Mouse (Mus musculus) midbrain, embryonic 11.5 days (tissue): ENCODE results near the gene Dnah17. TPM values are rescaled to one million over a fixed set of nuclear protein-coding genes. Genes with fewer than 3 reads are reported as not detected.

ENCODE experiments used
- ATAC-seq: fragments of 200-750 bp; cut with Nextera tagmentation; 2 replicates; pipeline ENCODE4 v1.8.0; 2017; ENCODE audit warnings: moderate TSS enrichment, moderate library complexity; ENCODE audit not compliant: low FRiP score
- DNase-seq: peaks from one replicate; pipeline ENCODE4 v3.0.0; 2015; ENCODE audit warnings: low spot score; ENCODE audit errors: missing footprints
- H3K27ac ChIP-seq: fragments of 300-500 bp; sonication (generic); 2 replicates; pipeline ENCODE4 v1.5.1; 2014; ENCODE audit warnings: low read depth, low read length
- H3K27me3 ChIP-seq: fragments of 300-500 bp; sonication (generic); 2 replicates; pipeline ENCODE4 v1.6.1; 2014; ENCODE audit warnings: mild to moderate bottlenecking, low read length, moderate library complexity, mixed read lengths; ENCODE audit not compliant: control insufficient read depth, insufficient read depth
- H3K36me3 ChIP-seq: fragments of 300-500 bp; sonication (generic); 2 replicates; pipeline ENCODE4 v1.6.1; 2014; ENCODE audit warnings: mild to moderate bottlenecking, low read length, moderate library complexity, mixed read lengths; ENCODE audit not compliant: control insufficient read depth, insufficient read depth
- H3K4me1 ChIP-seq: fragments of 300-500 bp; sonication (generic); 2 replicates; pipeline ENCODE4 v1.6.1; 2014; ENCODE audit warnings: low read length; ENCODE audit not compliant: control insufficient read depth, insufficient read depth
- H3K4me2 ChIP-seq: fragments of 300-500 bp; sonication (generic); 2 replicates; pipeline ENCODE4 v1.6.1; 2014; ENCODE audit warnings: mild to moderate bottlenecking, moderate library complexity
- H3K4me3 ChIP-seq: fragments of 300-500 bp; sonication (generic); 2 replicates; pipeline ENCODE4 v1.5.1; 2014; ENCODE audit warnings: low read depth, low read length
- H3K9ac ChIP-seq: fragments of 300-500 bp; sonication (generic); 2 replicates; pipeline ENCODE4 v1.6.1; 2014; ENCODE audit warnings: low read length
- H3K9me3 ChIP-seq: fragments of 300-500 bp; sonication (generic); 2 replicates; pipeline ENCODE4 v1.6.1; 2016; ENCODE audit warnings: low read length; ENCODE audit not compliant: control insufficient read depth
- WGBS: fragments of 180-500 bp; shearing (Covaris S2); extraction: QIAGEN DNeasy Blood & Tissue Kit; methylation state at CpG from one replicate; pipeline ENCODE4 v1.1.7; 2014; 5-methylcytosine and 5-hydroxymethylcytosine counted together
- polyA plus RNA-seq: library from polyadenylated mRNA; unstranded; fragments of >200 nt; fragmentation: Nextera tagmentation; extraction: Ambion mirVana; gene quantifications from 2 replicates; pipeline ENCODE4 v1.2.1, GENCODE M21; 2014

Dnah17 gene
- polyA plus RNA-seq, 1 experiment from 2014 or later = 0.11 TPM

DNA sequence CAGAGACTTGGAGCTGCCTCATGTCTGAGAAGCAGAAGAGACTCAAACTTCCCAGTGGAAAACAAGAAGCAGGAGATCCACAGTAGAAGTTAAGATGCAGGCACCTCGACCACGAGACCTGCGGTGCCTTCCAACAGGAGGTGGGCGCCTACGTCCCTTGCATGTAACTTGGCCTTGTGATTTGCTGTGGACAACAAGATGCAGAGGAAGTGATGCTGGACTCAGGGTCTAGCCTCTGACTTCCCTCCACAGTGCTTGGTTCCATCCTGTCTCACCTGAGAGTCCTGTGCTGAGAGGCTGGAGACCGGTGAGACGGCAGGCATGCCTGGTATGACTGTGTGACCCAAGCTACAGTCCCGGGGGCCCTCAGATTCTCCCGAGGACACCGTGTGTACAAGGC, 16.0 kb upstream of the Dnah17 start:
- Histone ChIP-seq H3K4me2 (no peak overlapping the region), H3K4me3 (no peak overlapping the region), H3K27me3 (no peaks in the 10 kb centered on the region), H3K4me1 (peaks cover 6% of the 10 kb centered on the region), H3K27ac (no peak overlapping the region), H3K36me3 (no peaks in the 10 kb centered on the region), H3K9me3 (no peaks in the 10 kb centered on the region), H3K9ac (no peak overlapping the region)
- WGBS = 95% methylated on average over 10 of the region's 10 CpGs
- DNase-seq = no peak
- ATAC-seq = no peak

GRCm38 (mm10) chr11:118145771-118146351, 15.4 kb upstream of the Dnah17 start:
- Histone ChIP-seq H3K27ac (no peak overlapping the region), H3K4me3 (no peak overlapping the region), H3K4me2 (no peak overlapping the region), H3K4me1 (peaks cover 6% of the 10 kb centered on the region), H3K36me3 (no peaks in the 10 kb centered on the region), H3K27me3 (no peaks in the 10 kb centered on the region), H3K9ac (no peak overlapping the region), H3K9me3 (no peaks in the 10 kb centered on the region)
- DNase-seq = no peak
- no peak for ATAC-seq
- whole genome bisulfite sequencing = 86% methylated on average over 16 of the region's 16 CpGs

DNA sequence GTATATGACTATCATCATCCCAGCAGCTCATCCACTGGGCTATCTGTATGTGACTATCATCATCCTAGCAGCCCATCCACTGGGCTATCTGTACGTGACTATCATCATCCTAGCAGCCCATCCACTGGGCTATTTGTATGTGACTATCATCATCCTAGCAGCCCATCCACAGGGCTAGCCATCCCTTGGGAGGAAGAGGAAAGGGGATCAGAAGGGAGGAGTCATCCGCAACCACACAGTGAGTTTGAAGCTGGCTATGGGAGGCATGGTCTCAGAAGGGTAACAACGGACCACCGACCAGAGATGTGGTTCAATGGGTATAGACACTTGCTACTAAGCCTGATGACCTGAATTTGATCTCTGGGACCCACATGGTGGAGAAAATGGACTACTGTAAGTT, 14.7 kb upstream of the Dnah17 start:
- Histone ChIP-seq H3K9ac (no peak overlapping the region), H3K4me1 (peaks cover 6% of the 10 kb centered on the region), H3K9me3 (no peaks in the 10 kb centered on the region), H3K4me2 (no peak overlapping the region), H3K36me3 (no peaks in the 10 kb centered on the region), H3K27me3 (no peaks in the 10 kb centered on the region), H3K27ac (no peak overlapping the region), H3K4me3 (no peak overlapping the region)
- DNase-seq (no peak), ATAC-seq (no peak)
- 90% methylated on average over 4 of the region's 4 CpGs for WGBS

GRCm38 (mm10) chr11:118143731-118144130, 13.3 kb upstream of the Dnah17 start:
- H3K36me3 ChIP-seq = no peaks in the 10 kb centered on the region
- ATAC-seq = no peak

GRCm38 (mm10) chr11:118142547-118143165, 12.2 kb upstream of the Dnah17 start:
- no peaks in the 10 kb centered on the region for H3K36me3 ChIP-seq
- WGBS = 19% methylated on average over 7 of the region's 7 CpGs
- no peaks in the 10 kb centered on the region for H3K9me3 ChIP-seq
- peaks cover 6% of the 10 kb centered on the region for H3K4me1 ChIP-seq
- no peak overlapping the region for H3K4me2 ChIP-seq
- H3K9ac ChIP-seq = peak overlapping the region; percentile 36
- DNase-seq (peak; percentile 86), ATAC-seq (no peak)
- H3K27me3 ChIP-seq = no peaks in the 10 kb centered on the region
- H3K4me3 ChIP-seq = no peak overlapping the region
- H3K27ac ChIP-seq = peak overlapping the region; percentile 32; the same call in 1 of the 2 replicates

More at GRCm38 (mm10) chr11:118143731-118144130, 13.3 kb upstream of the Dnah17 start:
- WGBS = 96% methylated on average over 4 of the region's 4 CpGs
- Histone ChIP-seq H3K4me3 (no peak overlapping the region), H3K27me3 (no peaks in the 10 kb centered on the region), H3K9ac (no peak overlapping the region), H3K9me3 (no peaks in the 10 kb centered on the region), H3K4me1 (peaks cover 6% of the 10 kb centered on the region), H3K27ac (no peak overlapping the region), H3K4me2 (no peak overlapping the region)
- no peak for DNase-seq

GRCm38 (mm10) chr11:118140771-118141565, 10.5 kb upstream of the Dnah17 start:
- no peaks in the 10 kb centered on the region for H3K9me3 ChIP-seq
- no peak overlapping the region for H3K9ac ChIP-seq
- H3K4me1 ChIP-seq = peaks cover 6% of the 10 kb centered on the region
- WGBS = 87% methylated on average over 10 of the region's 10 CpGs
- ATAC-seq = no peak
- H3K27me3 ChIP-seq = no peaks in the 10 kb centered on the region
- no peak overlapping the region for H3K4me3 ChIP-seq
- no peaks in the 10 kb centered on the region for H3K36me3 ChIP-seq
- DNase-seq = no peak
- no peak overlapping the region for H3K4me2 ChIP-seq
- H3K27ac ChIP-seq = no peak overlapping the region

DNA sequence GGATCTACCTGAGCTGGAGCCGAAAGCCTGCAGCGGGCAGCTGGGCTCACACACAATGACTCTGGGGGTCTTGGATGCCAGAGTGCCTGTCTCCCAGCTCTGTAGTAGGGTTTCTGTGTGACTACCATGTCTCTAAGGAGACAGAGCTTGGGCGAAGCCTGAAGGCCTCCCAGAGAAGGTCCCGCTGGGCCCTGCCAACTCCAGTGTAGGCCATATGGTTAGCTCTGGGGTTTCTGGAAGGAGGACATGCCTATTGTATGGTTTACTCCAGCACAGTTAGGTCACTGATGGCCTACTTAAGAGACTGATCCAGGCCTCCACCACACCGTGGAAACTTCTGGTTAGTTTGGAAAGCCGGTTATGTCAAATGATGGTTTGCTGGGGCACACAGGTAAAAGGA, 7.9 kb upstream of the Dnah17 start:
- DNase-seq (no peak), ATAC-seq (no peak)
- H3K27me3 ChIP-seq = no peaks in the 10 kb centered on the region
- H3K4me2 ChIP-seq = no peak overlapping the region
- H3K27ac ChIP-seq = no peak overlapping the region
- no peaks in the 10 kb centered on the region for H3K9me3 ChIP-seq
- H3K4me1 ChIP-seq = peaks cover 8% of the 10 kb centered on the region
- H3K9ac ChIP-seq = no peak overlapping the region
- H3K36me3 ChIP-seq = no peaks in the 10 kb centered on the region
- H3K4me3 ChIP-seq = no peak overlapping the region
- WGBS = 94% methylated on average over 6 of the region's 6 CpGs

GRCm38 (mm10) chr11:118136172-118136632, 5.8 kb upstream of the Dnah17 start:
- 40% methylated on average over 5 of the region's 5 CpGs for WGBS
- H3K27ac ChIP-seq = no peak overlapping the region

GRCm38 (mm10) chr11:118135271-118135670, 4.8 kb upstream of the Dnah17 start:
- H3K4me3 ChIP-seq = no peak overlapping the region
- DNase-seq = no peak
- H3K4me2 ChIP-seq = no peak overlapping the region
- H3K27me3 ChIP-seq = no peaks in the 10 kb centered on the region
- H3K36me3 ChIP-seq = no peaks in the 10 kb centered on the region
- 88% methylated on average over 6 of the region's 6 CpGs for WGBS
- H3K9me3 ChIP-seq = no peaks in the 10 kb centered on the region
- 0 out of 2 replicates have a peak, but pooled peaks cover 3% of the 10 kb centered on the region for H3K4me1 ChIP-seq
- no peak overlapping the region for H3K9ac ChIP-seq
- ATAC-seq = no peak
- H3K27ac ChIP-seq = no peak overlapping the region

More at GRCm38 (mm10) chr11:118136172-118136632, 5.8 kb upstream of the Dnah17 start:
- H3K36me3 ChIP-seq = no peaks in the 10 kb centered on the region
- DNase-seq (no peak), ATAC-seq (no peak)
- H3K4me3 ChIP-seq = no peak overlapping the region
- no peak overlapping the region for H3K4me2 ChIP-seq
- H3K9me3 ChIP-seq = no peaks in the 10 kb centered on the region
- no peaks in the 10 kb centered on the region for H3K27me3 ChIP-seq
- no peak overlapping the region for H3K9ac ChIP-seq
- 0 out of 2 replicates have a peak, but pooled peaks cover 3% of the 10 kb centered on the region for H3K4me1 ChIP-seq
